Mouse (Mus musculus): ENCODE results near the gene Dcxr. TPM values are rescaled to one million over a fixed set of nuclear protein-coding genes. Genes with fewer than 3 reads are reported as not detected.

Gene Dcxr
- polyA plus RNA-seq, 1 experiment from 2014 or later, result 43.0 TPM

- peak overlapping the region; percentile 50 for H3K9ac ChIP-seq (ENCODE audit: low read length)
- no peaks in the 10 kb centered on the region for H3K27me3 ChIP-seq (ENCODE audit: control insufficient read depth, insufficient read depth, low read length)
- no peak overlapping the region for H3K4me3 ChIP-seq (replicated peaks; ENCODE audit: low read length)
- H3K36me3 ChIP-seq (ENCODE audit: control insufficient read depth, insufficient read depth, low read length), result no peaks in the 10 kb centered on the region
- peak overlapping the region; percentile 24; the same call in 1 of the 2 replicates for H3K4me2 ChIP-seq (ENCODE audit: low read depth, low read length)
- 60% methylated on average over 14 of the region's 14 CpGs for WGBS
- ATAC-seq (ENCODE audit: insufficient read depth, low FRiP score), result peak; percentile 73; the same call in 1 of the 2 replicates
- H3K27ac ChIP-seq (ENCODE audit: low read length), result peak overlapping the region; percentile 85
- peaks cover 5% of the 10 kb centered on the region for H3K4me1 ChIP-seq (ENCODE audit: control insufficient read depth, insufficient read depth, low read length)
- H3K9me3 ChIP-seq (replicated peaks; ENCODE audit: control insufficient read depth, low read length), result peaks cover 21% of the 10 kb centered on the region
Observed at GRCm38 (mm10) chr11:120761811-120762671, 35.0 kb upstream of the Dcxr start.

GRCm38 (mm10) chr11:120760236-120760635 is 33.2 kb upstream of the Dcxr start:
- no peak for ATAC-seq (ENCODE audit: insufficient read depth, low FRiP score)
- Histone ChIP-seq H3K4me3 (replicated peaks; ENCODE audit: low read length) (no peak overlapping the region), H3K4me2 (ENCODE audit: low read depth, low read length) (no peak overlapping the region), H3K27me3 (ENCODE audit: control insufficient read depth, insufficient read depth, low read length) (no peaks in the 10 kb centered on the region), H3K4me1 (ENCODE audit: control insufficient read depth, insufficient read depth, low read length) (peaks cover 5% of the 10 kb centered on the region), H3K27ac (ENCODE audit: low read length) (no peak overlapping the region), H3K9ac (ENCODE audit: low read length) (no peak overlapping the region), H3K9me3 (replicated peaks; ENCODE audit: control insufficient read depth, low read length) (peaks cover 23% of the 10 kb centered on the region), H3K36me3 (ENCODE audit: control insufficient read depth, insufficient read depth, low read length) (no peaks in the 10 kb centered on the region)
- WGBS, result 87% methylated on average over 9 of the region's 9 CpGs

GRCm38 (mm10) chr11:120751606-120752005 is 24.5 kb upstream of the Dcxr start:
- no peak for ATAC-seq (ENCODE audit: insufficient read depth, low FRiP score)
- H3K27me3 ChIP-seq (ENCODE audit: control insufficient read depth, insufficient read depth, low read length), result no peaks in the 10 kb centered on the region
- H3K9me3 ChIP-seq (replicated peaks; ENCODE audit: control insufficient read depth, low read length), result no peaks in the 10 kb centered on the region
- WGBS, result 56% methylated on average over 4 of the region's 4 CpGs
- H3K4me3 ChIP-seq (replicated peaks; ENCODE audit: low read length), result no peak overlapping the region
- H3K27ac ChIP-seq (ENCODE audit: low read length), result no peak overlapping the region
- no peaks in the 10 kb centered on the region for H3K36me3 ChIP-seq (ENCODE audit: control insufficient read depth, insufficient read depth, low read length)
- H3K4me2 ChIP-seq (ENCODE audit: low read depth, low read length), result no peak overlapping the region
- H3K4me1 ChIP-seq (ENCODE audit: control insufficient read depth, insufficient read depth, low read length), result no peaks in the 10 kb centered on the region; the same call in none of the 2 replicates
- no peak overlapping the region for H3K9ac ChIP-seq (ENCODE audit: low read length)

GRCm38 (mm10) chr11:120749430-120749829 is 22.3 kb upstream of the Dcxr start:
- ATAC-seq (ENCODE audit: insufficient read depth, low FRiP score), result no peak

GRCm38 (mm10) chr11:120747974-120748373 is 20.9 kb upstream of the Dcxr start:
- no peaks in the 10 kb centered on the region for H3K27me3 ChIP-seq (ENCODE audit: control insufficient read depth, insufficient read depth, low read length)
- peak overlapping the region; percentile 70 for H3K27ac ChIP-seq (ENCODE audit: low read length)
- WGBS, result 66% methylated on average over 4 of the region's 4 CpGs
- no peaks in the 10 kb centered on the region; the same call in none of the 2 replicates for H3K4me1 ChIP-seq (ENCODE audit: control insufficient read depth, insufficient read depth, low read length)
- no peak overlapping the region for H3K4me2 ChIP-seq (ENCODE audit: low read depth, low read length)
- no peaks in the 10 kb centered on the region for H3K36me3 ChIP-seq (ENCODE audit: control insufficient read depth, insufficient read depth, low read length)
- H3K4me3 ChIP-seq (replicated peaks; ENCODE audit: low read length), result no peak overlapping the region
- H3K9ac ChIP-seq (ENCODE audit: low read length), result no peak overlapping the region
- peak; percentile 47 for ATAC-seq (ENCODE audit: insufficient read depth, low FRiP score)
- H3K9me3 ChIP-seq (replicated peaks; ENCODE audit: control insufficient read depth, low read length), result no peaks in the 10 kb centered on the region

More at GRCm38 (mm10) chr11:120749430-120749829, 22.3 kb upstream of the Dcxr start:
- Histone ChIP-seq H3K9me3 (replicated peaks; ENCODE audit: control insufficient read depth, low read length) (no peaks in the 10 kb centered on the region), H3K27ac (ENCODE audit: low read length) (no peak overlapping the region), H3K36me3 (ENCODE audit: control insufficient read depth, insufficient read depth, low read length) (no peaks in the 10 kb centered on the region), H3K4me2 (ENCODE audit: low read depth, low read length) (no peak overlapping the region), H3K4me3 (replicated peaks; ENCODE audit: low read length) (no peak overlapping the region), H3K9ac (ENCODE audit: low read length) (no peak overlapping the region), H3K4me1 (ENCODE audit: control insufficient read depth, insufficient read depth, low read length) (no peaks in the 10 kb centered on the region; the same call in none of the 2 replicates), H3K27me3 (ENCODE audit: control insufficient read depth, insufficient read depth, low read length) (no peaks in the 10 kb centered on the region)
- WGBS, result 63% methylated on average over 8 of the region's 8 CpGs

- H3K36me3 ChIP-seq (ENCODE audit: control insufficient read depth, insufficient read depth, low read length), result no peaks in the 10 kb centered on the region
- no peak overlapping the region for H3K9ac ChIP-seq (ENCODE audit: low read length)
- 59% methylated on average over 7 of the region's 7 CpGs for WGBS
- ATAC-seq (ENCODE audit: insufficient read depth, low FRiP score), result peak; percentile 25
- H3K9me3 ChIP-seq (replicated peaks; ENCODE audit: control insufficient read depth, low read length), result no peaks in the 10 kb centered on the region
- no peak overlapping the region for H3K4me2 ChIP-seq (ENCODE audit: low read depth, low read length)
- H3K4me3 ChIP-seq (replicated peaks; ENCODE audit: low read length), result no peak overlapping the region
- H3K27ac ChIP-seq (ENCODE audit: low read length), result peak overlapping the region; percentile 74
- no peaks in the 10 kb centered on the region for H3K27me3 ChIP-seq (ENCODE audit: control insufficient read depth, insufficient read depth, low read length)
- H3K4me1 ChIP-seq (ENCODE audit: control insufficient read depth, insufficient read depth, low read length), result no peaks in the 10 kb centered on the region; the same call in none of the 2 replicates
Observed at GRCm38 (mm10) chr11:120744121-120744701, 17.1 kb upstream of the Dcxr start.

- no peak for ATAC-seq (ENCODE audit: insufficient read depth, low FRiP score)
- no peak overlapping the region for H3K4me2 ChIP-seq (ENCODE audit: low read depth, low read length)
- no peaks in the 10 kb centered on the region for H3K36me3 ChIP-seq (ENCODE audit: control insufficient read depth, insufficient read depth, low read length)
- no peaks in the 10 kb centered on the region for H3K9me3 ChIP-seq (replicated peaks; ENCODE audit: control insufficient read depth, low read length)
- H3K27ac ChIP-seq (ENCODE audit: low read length), result no peak overlapping the region
- H3K9ac ChIP-seq (ENCODE audit: low read length), result no peak overlapping the region
- no peak overlapping the region for H3K4me3 ChIP-seq (replicated peaks; ENCODE audit: low read length)
- H3K27me3 ChIP-seq (ENCODE audit: control insufficient read depth, insufficient read depth, low read length), result no peaks in the 10 kb centered on the region
- H3K4me1 ChIP-seq (ENCODE audit: control insufficient read depth, insufficient read depth, low read length), result no peaks in the 10 kb centered on the region
- 87% methylated on average over 5 of the region's 5 CpGs for WGBS
Observed at GRCm38 (mm10) chr11:120740981-120741380, 13.9 kb upstream of the Dcxr start.

GRCm38 (mm10) chr11:120736424-120736823 is 9.3 kb upstream of the Dcxr start:
- no peak for ATAC-seq (ENCODE audit: insufficient read depth, low FRiP score)
- Histone ChIP-seq H3K4me3 (replicated peaks; ENCODE audit: low read length) (no peak overlapping the region), H3K36me3 (ENCODE audit: control insufficient read depth, insufficient read depth, low read length) (no peaks in the 10 kb centered on the region), H3K9ac (ENCODE audit: low read length) (no peak overlapping the region), H3K9me3 (replicated peaks; ENCODE audit: control insufficient read depth, low read length) (no peaks in the 10 kb centered on the region), H3K4me2 (ENCODE audit: low read depth, low read length) (no peak overlapping the region), H3K4me1 (ENCODE audit: control insufficient read depth, insufficient read depth, low read length) (no peaks in the 10 kb centered on the region), H3K27me3 (ENCODE audit: control insufficient read depth, insufficient read depth, low read length) (no peaks in the 10 kb centered on the region), H3K27ac (ENCODE audit: low read length) (no peak overlapping the region)
- WGBS, result 69% methylated on average over 6 of the region's 6 CpGs

GRCm38 (mm10) chr11:120733521-120733920 is 6.4 kb upstream of the Dcxr start:
- Histone ChIP-seq H3K27me3 (ENCODE audit: control insufficient read depth, insufficient read depth, low read length) (no peaks in the 10 kb centered on the region), H3K9me3 (replicated peaks; ENCODE audit: control insufficient read depth, low read length) (no peaks in the 10 kb centered on the region), H3K9ac (ENCODE audit: low read length) (no peak overlapping the region), H3K27ac (ENCODE audit: low read length) (peak overlapping the region; percentile 69), H3K4me2 (ENCODE audit: low read depth, low read length) (no peak overlapping the region), H3K36me3 (ENCODE audit: control insufficient read depth, insufficient read depth, low read length) (no peaks in the 10 kb centered on the region), H3K4me1 (ENCODE audit: control insufficient read depth, insufficient read depth, low read length) (no peaks in the 10 kb centered on the region), H3K4me3 (replicated peaks; ENCODE audit: low read length) (no peak overlapping the region)
- ATAC-seq (ENCODE audit: insufficient read depth, low FRiP score), result peak; percentile 42; the same call in 1 of the 2 replicates
- WGBS, result 45% methylated on average over 6 of the region's 6 CpGs

Data from stomach, embryonic 16.5 days (tissue).